Mouse (Mus musculus) kidney, postnatal 25 days (tissue): Measurements from ENCODE around the gene Eno3.
A peak's percentile ranks its signal among the peaks of the same experiment; 100 is the strongest.

ENCODE experiments used
- DNase-seq, 2 experiments: peaks; one replicate each; pipeline ENCODE4 v3.0.0; 2021; ENCODE audit warnings: mixed read lengths in 2 of 2

Eno3 gene

DNA sequence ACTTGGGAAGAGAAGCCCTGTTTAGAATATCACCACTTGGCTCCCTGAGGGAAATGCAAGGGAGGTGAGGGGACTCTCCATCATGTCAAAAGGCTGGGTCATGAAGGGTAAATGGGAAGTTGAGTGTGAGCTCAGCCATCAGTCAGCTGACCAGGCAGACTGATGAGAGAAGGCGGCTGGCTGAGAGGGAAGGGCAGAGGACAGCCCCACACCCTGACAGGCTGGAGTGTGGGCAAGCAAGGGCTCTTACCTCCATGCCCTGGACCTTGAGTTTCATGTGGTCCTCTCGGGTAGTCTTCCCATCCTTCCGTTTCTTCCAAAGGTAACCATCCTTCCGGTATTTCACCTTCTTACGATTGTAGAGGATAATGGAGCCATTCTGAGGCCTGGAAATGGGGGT, 26.6 kb downstream of the Eno3 start:
- DNase-seq = peak in 1 of 2 experiments; percentile 10

DNA sequence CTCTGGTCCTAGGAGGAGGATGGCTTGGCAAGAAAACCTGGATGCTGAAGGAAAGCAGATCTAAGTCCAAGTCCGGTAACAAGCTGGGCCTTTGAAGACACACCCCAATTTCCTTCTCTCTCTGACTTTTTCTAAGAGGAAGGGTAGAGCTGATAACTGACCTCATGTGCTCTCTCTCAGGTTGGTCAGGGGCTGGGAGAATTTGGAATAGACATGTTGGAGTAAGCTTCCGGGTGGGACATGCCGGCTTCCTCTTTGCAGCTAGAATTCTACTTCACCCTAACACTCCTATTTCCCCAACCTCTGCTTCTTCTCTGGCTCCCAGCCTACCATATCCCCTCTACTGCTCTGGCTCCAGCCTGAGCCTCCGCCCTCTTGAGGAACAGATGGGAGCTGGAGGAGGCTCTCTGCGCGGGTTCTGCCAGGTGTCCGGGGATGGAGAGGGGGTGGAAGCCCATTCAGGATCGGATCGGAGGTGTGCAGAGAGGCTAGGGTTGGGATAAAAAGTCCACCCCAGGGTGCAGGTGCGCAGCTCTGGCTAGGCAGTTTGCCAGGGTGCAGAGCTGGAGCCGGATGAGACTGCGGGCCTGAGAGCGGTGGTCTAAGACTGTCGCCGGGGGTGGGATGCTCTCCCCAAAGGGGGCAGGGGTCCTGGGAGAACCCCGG, 30.0 kb downstream of the Eno3 start:
- peak; percentile 30 to 67 for DNase-seq

DNA sequence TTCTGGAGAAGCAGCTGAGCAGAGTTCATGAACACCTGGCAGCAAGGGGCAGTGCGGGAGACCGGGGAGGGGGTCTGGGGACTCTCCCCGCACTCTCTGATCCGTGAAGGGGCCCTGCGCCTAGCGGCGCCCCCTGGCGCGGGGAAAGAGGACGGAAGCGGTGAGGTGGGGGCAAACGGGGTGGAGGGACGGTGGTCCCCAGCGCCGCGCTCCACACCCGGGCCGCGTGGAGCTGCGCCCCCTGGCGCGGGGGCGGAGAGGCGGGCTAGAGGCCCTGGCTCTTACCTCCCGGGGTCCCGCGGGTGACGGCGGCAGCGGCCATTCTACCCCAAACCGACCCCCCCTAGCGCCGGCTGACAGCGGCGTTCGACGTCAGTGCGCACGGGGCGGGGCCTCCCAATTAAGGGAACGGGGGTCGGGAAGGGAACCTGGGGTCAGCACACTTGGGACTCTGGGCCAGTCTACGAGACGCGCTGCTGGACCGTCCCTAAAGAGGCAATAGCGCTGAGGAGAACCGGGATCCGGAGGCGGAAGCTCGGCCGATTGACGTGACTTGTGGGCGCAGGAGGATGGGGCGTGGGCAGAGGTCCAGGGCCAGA, 30.7 kb downstream of the Eno3 start, which contains the start of gene Camta2:
Gene Camta2, minus strand, starts transcription at position 505 of the 599 bp plus-strand sequence.
- DNase-seq = peak; percentile 94 to 95

DNA sequence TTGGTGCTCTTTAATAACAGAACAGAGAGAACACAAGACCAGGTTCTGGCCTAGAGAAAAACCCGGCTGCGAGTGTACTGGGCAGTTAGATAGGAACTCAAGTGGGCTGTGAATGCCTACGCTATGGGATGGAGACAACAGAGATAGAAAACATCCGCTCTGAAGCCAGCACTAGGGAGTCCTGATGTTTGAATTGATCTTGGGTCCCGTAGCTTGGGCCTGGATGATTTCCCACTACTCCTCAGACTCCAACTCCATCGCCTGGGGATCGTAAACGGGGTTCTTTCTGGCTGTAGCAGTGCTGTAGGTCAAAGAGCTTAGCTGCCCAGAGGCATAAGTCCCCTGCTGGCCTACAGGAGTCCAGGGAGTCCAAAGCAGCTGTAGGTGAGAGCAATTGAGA, 31.4 kb downstream of the Eno3 start:
- peak in 1 of 2 experiments; percentile 38 for DNase-seq

DNA sequence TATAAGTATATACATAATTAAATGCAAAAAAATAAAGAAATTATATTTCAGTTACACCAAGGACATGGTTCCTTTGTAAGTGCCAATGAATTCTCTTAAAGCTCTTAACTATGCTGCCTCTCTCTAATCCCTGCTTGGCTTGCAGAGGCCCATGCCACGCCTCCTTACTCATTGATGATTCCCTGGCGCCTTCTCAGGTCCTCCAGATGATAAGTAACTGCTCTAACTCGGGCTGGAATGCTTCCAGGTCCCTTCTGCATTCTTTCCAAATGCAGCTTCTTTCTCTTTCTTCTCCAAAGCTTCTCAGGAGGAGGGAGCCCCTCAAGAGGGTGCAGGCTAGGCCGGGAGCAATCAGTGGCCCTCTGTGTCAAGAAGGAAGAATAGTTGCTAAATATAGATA, 32.6 kb downstream of the Eno3 start:
- DNase-seq = peak; percentile 47 to 61

DNA sequence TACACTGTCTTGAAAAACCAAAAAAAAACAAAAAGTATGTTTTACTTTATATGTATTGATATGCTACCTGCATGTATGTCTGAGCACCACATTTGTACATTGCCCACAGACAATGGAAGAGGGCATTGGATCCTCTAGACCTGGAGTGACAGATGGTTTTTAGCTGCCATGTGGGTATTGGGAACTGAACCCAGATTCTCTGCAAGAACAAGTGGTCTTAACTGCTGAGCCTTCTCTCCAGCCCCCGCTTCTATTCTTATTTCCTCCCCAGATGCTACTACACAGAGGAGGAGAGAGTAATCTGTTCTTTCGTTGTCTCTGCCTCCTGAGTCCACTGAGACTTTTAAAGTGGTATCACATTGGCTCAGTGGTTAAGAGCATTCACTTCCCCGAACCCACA, 36.5 kb downstream of the Eno3 start:
- no peak for DNase-seq

DNA sequence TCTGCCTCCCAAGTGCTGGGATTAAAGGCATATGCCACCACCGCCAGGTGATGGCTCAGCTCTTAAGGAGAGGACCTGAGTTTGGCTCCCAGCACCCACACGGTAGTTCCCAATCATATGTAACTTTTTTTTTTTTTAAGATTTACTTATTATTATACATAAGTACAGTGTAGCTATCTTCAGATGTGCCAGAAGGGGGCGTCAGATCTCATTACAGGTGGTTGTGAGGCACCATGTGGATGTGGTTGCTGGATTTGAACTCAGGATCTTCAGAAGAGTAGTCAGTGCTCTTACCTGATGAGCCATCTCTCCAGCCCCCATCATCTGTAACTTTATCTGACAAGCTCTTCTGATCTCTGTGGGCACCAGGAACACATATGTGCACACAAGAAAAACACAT, 40.4 kb downstream of the Eno3 start:
- DNase-seq = peak in 1 of 2 experiments; percentile 20

DNA sequence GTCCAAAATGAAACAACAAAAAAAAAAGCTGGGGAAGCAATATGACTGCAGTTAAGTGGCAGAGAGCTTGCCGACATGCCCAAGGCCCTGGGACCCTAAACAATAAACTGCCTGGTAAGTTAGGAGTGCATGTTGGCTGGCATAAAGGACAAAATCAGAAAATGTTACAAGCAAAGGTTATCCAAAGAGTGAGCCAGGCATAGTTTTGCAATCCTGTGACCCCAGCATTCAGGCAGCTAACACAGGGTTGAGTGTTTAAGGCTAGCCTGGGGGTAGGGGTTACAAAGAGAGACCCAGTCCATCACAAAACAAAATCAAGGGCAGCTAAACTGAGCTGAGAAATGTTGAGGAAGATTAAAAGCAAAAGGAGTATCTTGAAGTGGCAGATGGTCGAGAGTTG, 42.0 kb downstream of the Eno3 start:
- peak in 1 of 2 experiments; percentile 21 for DNase-seq

DNA sequence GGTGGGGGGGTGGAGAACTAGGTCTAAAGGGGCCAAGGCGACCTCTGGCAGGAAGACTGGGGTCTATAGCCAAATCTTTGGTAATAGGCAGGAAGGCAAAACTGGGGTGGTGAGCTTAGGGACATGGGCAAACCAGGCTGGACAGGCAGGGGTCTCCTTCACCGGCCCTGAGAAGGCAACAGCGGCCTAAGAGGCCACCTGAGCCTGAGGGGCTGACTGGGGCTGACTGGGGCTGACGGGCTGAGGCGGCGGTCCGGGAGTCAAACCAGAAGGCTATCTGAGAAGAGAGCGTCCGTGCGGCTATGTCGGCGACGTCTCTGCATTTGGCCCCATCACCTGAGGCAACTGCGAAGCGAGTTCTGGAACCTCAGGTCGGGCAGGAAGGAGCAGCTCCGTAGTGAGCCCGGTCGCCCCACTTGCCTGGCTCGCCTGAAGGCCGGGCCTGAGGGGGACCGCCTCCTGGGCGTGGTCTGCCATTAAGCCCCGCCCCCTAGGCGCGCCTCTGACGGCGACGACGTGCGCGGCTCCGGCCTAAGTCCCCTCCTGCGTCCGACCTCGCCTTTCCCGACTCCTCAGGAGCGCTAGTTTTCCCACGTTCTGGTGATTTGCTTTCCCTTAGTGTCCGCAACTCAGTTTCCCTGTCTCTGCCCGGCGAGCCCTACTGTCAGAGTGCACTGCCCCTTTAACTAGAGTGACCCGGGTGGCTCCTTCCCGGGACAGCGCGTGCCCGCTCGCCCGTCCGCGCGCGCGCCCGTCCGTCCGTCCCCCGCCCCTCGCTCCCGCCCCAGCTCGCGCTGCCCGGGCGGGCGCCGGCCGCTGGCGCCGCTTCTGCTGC, 42.9 kb downstream of the Eno3 start, which contains the start of the genes Inca1 and Kif1c:
Gene Inca1, minus strand, starts transcription at position 434 of the 835 bp plus-strand sequence.
Gene Kif1c, plus strand, starts transcription at position 827 of the 835 bp plus-strand sequence.
- peak; percentile 95 to 96 for DNase-seq

DNA sequence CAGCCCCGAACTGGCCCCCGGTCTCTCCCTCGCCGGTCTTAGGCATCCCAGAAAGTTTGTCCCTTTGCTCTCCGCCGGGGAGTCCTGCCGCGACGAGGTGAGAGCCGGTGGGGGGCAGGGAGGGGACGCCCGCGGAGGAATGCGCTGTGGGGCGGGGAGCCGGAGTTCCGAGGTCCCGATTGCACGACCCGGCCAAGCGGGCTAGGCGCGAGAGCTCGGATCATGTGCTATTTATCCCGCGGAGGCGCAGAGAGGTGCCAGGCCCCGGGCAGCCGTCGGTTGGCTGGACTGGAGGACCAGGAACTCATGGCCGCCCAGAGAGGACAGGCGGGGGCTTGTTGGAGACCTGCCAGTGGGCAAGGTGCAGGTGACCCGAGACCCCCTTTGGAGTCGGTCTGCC, 43.6 kb downstream of the Eno3 start:
- peak; percentile 85 to 93 for DNase-seq

DNA sequence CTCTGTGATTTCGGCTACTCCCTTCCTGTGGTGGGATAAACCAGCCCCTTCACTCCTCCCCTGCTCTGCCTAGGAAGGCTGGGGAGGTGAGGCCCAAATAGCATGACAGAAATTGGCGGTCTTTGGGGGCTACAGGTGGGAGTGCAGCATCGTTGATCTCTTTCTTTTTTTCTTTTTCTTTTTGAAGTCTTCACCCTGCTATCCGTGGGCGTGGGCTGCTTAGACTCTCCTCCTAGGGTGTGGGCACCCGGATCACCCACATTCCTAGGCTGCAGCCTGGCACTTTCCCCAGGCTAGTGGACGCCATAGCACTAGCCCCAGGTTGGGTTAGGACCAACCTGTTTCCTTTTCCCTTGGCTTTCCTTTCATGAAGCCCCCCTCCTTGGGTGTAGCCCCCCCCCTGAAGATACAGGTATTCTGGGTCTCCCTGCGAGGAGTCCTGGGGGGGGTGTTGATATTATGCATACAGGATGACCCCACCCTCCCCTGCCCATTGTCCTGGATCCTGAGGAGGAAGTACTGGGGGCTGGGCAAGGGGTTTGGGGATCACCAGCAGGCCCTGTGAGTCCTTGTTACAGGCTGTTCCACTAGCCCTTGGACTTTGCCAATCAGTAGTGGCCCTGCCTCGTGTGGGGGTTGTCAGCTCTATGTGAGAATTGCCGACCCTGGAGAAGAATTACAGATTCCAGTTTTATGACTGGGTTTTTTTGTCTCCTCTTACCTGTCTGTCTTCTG, 44.4 kb downstream of the Eno3 start:
- peak; percentile 24 to 59 for DNase-seq

DNA sequence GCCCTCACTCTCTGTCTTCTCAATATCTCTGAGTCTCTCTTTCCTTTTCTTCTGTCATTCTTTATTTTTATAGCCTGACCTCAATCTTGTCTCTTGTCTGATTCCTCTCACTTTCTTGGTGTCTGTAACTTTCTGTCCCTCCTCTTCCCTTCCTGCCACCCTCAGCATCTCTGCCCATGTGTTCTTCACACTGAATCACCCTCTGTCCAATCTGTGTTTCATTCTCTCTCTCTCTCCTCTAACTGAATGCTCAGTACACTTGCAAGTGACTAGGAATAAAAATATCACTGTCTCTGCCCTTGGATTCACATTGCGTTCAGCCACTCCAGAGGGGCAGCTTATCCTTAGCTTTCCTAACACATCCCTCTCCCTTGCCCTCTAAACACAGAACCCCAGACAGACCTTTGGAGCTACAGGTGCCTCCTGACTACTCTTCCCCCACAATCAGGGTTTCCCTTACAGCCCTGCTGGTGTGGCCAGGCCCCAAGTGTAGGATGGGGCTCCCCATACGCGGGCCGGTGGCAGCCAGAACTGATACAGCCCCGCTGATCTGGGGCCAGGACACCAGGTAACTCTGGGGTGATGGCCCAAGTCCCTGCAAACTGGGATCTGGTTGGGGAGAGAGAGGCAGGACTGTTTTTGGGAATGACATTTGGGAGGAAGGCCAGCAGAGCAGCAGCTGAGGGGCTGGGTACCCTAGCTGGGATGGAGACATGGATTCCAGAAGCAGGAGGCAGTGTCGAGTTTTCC, 45.2 kb downstream of the Eno3 start:
- peak in 1 of 2 experiments; percentile 28 for DNase-seq

DNA sequence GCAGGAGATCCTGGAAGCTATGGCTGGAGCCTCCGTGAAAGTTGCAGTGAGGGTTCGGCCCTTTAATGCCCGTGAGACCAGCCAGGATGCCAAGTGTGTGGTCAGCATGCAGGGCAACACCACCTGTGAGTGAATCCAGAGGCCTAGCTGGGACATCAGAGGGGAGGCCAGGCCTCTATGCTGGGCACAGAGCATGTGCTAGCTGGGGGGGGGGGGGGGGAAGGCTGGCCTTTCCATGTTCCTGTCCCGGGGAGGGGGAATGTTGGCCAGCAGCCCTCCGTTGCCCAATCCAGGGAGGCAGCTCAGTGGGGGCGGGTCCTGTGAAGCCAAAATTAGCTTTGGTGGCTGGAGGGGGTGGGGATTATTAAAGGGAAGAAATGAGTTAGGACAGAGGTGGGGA, 45.8 kb downstream of the Eno3 start:
- peak in 1 of 2 experiments; percentile 50 for DNase-seq

DNA sequence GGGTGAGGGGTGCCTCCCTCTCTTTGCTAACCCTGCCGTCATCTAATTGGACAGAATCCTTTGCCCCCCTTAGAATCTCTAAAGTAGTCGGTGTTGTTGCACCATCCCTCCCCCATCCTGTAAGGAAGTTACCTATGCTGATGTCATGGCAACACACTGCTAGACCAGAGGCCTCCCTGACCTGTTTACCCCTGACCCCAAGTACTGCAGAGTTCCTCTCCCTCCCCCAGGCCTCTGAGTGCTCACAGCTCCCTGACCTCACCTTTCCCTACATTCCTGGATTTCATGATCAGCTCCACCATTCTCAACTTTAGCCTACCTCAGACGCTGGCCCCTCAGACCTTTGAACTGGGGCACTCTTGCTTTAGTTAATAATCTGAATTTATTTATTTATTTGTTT, 49.1 kb downstream of the Eno3 start:
- peak in 1 of 2 experiments; percentile 34 for DNase-seq

DNA sequence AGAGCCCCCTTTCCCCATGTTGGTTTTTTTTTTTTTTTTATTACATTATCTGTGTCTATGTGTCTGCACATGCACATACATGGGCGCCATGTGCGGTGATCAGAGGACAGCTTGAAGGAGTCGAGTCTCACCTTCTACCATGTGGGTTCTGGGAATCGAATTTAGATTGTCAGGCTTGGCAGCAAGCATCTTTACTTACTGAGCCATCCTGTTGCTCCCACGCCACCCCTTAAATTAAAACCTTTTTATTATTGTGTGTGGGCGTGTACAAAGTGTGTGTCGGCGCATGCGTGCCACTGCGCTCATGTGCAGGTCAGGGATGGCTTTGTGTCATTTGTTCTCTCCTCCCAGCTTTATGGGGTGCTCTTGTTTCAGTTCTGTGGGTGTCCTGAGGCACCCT, 54.0 kb downstream of the Eno3 start:
- DNase-seq = no peak
